Mouse (Mus musculus) E14TG2a.4 (cell line): Measurements from ENCODE around the gene Slc1a1.

Experiments
- CTCF ChIP-seq: conservative IDR thresholded peaks from 2 replicates; pipeline ENCODE4 v1.5.1; 2014; ENCODE audit warnings: low read length
- NANOG ChIP-seq: IDR thresholded peaks from 2 replicates; pipeline ENCODE4 v1.6.1; 2014; ENCODE audit warnings: borderline replicate concordance, low read length, mixed read lengths

- no peak for TF ChIP-seq CTCF
- TF ChIP-seq NANOG: no peak
Observed at GRCm38 (mm10) chr19:28796966-28797365, 37.9 kb upstream of the Slc1a1 start.
